Mouse (Mus musculus) midbrain, embryonic 12.5 days (tissue): ENCODE data around the gene Ttc37. TPM values are rescaled to one million over a fixed set of nuclear protein-coding genes. Genes with fewer than 3 reads are reported as not detected.

Experiments used
- polyA plus RNA-seq: library from polyadenylated mRNA; unstranded; fragments of >200 nt; fragmentation: Nextera tagmentation; extraction: Ambion mirVana; gene quantifications from 2 replicates; pipeline ENCODE4 v1.2.1, GENCODE M21; 2016

The Ttc37 gene
- polyA plus RNA-seq, 1 experiment from 2014 or later = 16.5 TPM

Other genes starting within 250 kb of the Ttc37 start
- gene Rhobtb3, start 154.8 kb upstream of the Ttc37 start, polyA plus RNA-seq = 55.4 and 66.0 TPM in 2 replicates
- gene Spata9, start 131.6 kb upstream of the Ttc37 start, polyA plus RNA-seq = 0.51 and 1.4 TPM in 2 replicates
- gene Rfesd, start 80.0 kb upstream of the Ttc37 start, polyA plus RNA-seq = 20.3 and 20.9 TPM in 2 replicates
- gene Gpr150, start 41.7 kb upstream of the Ttc37 start, polyA plus RNA-seq = 0.56 and 0.62 TPM in 2 replicates
- 5.1 and 6.0 TPM in 2 replicates for gene Arsk, start 74 bp upstream of the Ttc37 start, polyA plus RNA-seq
- 0.34 TPM in 1 of 2 replicates, not detected in the other for gene Fam81b, start 206.3 kb downstream of the Ttc37 start, polyA plus RNA-seq